Mouse (Mus musculus): Measurements from ENCODE around the gene Pcnx.

DNA sequence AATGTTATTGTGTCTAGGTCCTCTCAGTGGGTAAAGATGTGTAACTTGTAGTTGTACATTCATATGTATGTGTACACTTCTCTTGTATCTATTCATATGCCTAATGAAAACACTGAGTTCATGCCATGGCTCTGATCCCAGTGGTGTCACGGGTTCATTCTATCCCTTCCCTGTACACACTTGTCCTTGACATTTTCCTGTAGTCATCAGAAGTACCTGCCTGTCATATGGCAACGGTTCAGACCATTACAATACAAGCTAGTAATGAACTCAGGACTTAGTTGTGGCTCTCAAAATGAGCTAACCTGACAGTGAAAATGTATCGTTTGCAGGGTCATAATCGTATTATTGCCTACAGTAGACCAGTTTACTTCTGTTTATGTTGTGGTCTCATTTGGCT lies 98.5 kb downstream of the Pcnx start:
- TF ChIP-seq POLR2A (IDR thresholded peaks at IDR 0.05; ENCODE audit: insufficient read length, low read depth) (no peak), MAX (IDR thresholded peaks at IDR 0.05; ENCODE audit: low read depth) (no peak), TCF12 (IDR thresholded peaks at IDR 0.05; ENCODE audit: insufficient read depth, poor library complexity, severe bottlenecking) (no peak), USF1 (IDR thresholded peaks at IDR 0.05; ENCODE audit: low read depth) (no peak), TCF3 (IDR thresholded peaks at IDR 0.05; ENCODE audit: insufficient read length, low read depth) (no peak), REST (IDR thresholded peaks at IDR 0.05; ENCODE audit: insufficient read depth, insufficient read length) (no peak), SRF (IDR thresholded peaks at IDR 0.05; ENCODE audit: control insufficient read depth, insufficient read length, low read depth) (no peak), POLR2AphosphoS2 (IDR thresholded peaks at IDR 0.05; ENCODE audit: insufficient read length, low read depth) (no peak), MYOD1 (IDR thresholded peaks at IDR 0.05; ENCODE audit: control insufficient read depth in 1 of 3, insufficient read length in 2 of 3, low read depth in 2 of 3) (no peak), MYOG (IDR thresholded peaks at IDR 0.05; ENCODE audit: control insufficient read depth in 1 of 3, insufficient read depth in 1 of 3, insufficient read length in 2 of 3, low read depth in 2 of 3) (no peak), CEBPB (IDR thresholded peaks at IDR 0.05; ENCODE audit: insufficient read depth, poor library complexity, severe bottlenecking) (no peak), E2F4 (IDR thresholded peaks at IDR 0.05; ENCODE audit: insufficient read depth) (no peak)

Measured in myocyte (in vitro differentiated cells).